Mouse (Mus musculus) ES-Bruce4 (cell line): ENCODE measurements around the gene Fads2. TPM values are rescaled to one million over a fixed set of nuclear protein-coding genes. Genes with fewer than 3 reads are reported as not detected.
"Not testable (repeated sequence)": the region's sequence is repeated elsewhere in the genome, so short reads cannot be mapped to it uniquely, and the experiment has no call there.

Experiments used
- H3K27ac ChIP-seq: 2 replicates; pipeline ENCODE4 v1.5.1; 2012; ENCODE audit warnings: low read length, inconsistent platforms; ENCODE audit not compliant: insufficient read depth
- H3K27me3 ChIP-seq: 2 replicates; pipeline ENCODE4 v1.6.1; 2012; ENCODE audit warnings: mild to moderate bottlenecking, low read length, inconsistent platforms; ENCODE audit not compliant: control insufficient read depth, poor library complexity, insufficient read depth, severe bottlenecking
- H3K36me3 ChIP-seq: 2 replicates; pipeline ENCODE4 v1.6.1; 2012; ENCODE audit warnings: inconsistent platforms, mild to moderate bottlenecking, low read length, moderate library complexity; ENCODE audit not compliant: control insufficient read depth, poor library complexity, insufficient read depth, severe bottlenecking
- H3K4me1 ChIP-seq: one replicate; pipeline ENCODE4 v1.8.1; 2011; ENCODE audit warnings: low read length; ENCODE audit not compliant: control insufficient read depth, insufficient read depth
- H3K4me3 ChIP-seq: 2 replicates; pipeline ENCODE4 v1.5.1; 2011; ENCODE audit warnings: low read depth, mild to moderate bottlenecking, low read length
- H3K9ac ChIP-seq: 2 replicates; pipeline ENCODE4 v1.6.1; 2012; ENCODE audit warnings: low read depth, mild to moderate bottlenecking, inconsistent platforms; ENCODE audit not compliant: poor library complexity, severe bottlenecking
- H3K9me3 ChIP-seq: replicated peaks from 2 replicates; pipeline ENCODE4 v1.6.1; 2012; ENCODE audit warnings: mild to moderate bottlenecking, low read length, inconsistent platforms; ENCODE audit not compliant: control insufficient read depth, poor library complexity, insufficient read depth, severe bottlenecking
- CTCF ChIP-seq: IDR thresholded peaks from one replicate; pipeline ENCODE4 v1.8.1; 2011; ENCODE audit warnings: low read depth, low read length
- EP300 ChIP-seq: IDR thresholded peaks from 2 replicates; pipeline ENCODE4 v1.6.1; 2011; ENCODE audit warnings: low read depth, low read length; ENCODE audit not compliant: insufficient read depth
- POLR2A ChIP-seq: IDR thresholded peaks from one replicate; pipeline ENCODE4 v1.8.1; 2011; ENCODE audit warnings: low read length; ENCODE audit not compliant: insufficient read depth
- polyA plus RNA-seq: library from polyadenylated mRNA; stranded (reverse); fragments of >200 nt; gene quantifications from 2 replicates; pipeline ENCODE4 v1.2.4, GENCODE M21; 2011; ENCODE audit warnings: low read depth; ENCODE audit not compliant: missing spikeins, insufficient read depth, insufficient read length

Fads2 gene
- polyA plus RNA-seq, 1 experiment, result 104 TPM

DNA sequence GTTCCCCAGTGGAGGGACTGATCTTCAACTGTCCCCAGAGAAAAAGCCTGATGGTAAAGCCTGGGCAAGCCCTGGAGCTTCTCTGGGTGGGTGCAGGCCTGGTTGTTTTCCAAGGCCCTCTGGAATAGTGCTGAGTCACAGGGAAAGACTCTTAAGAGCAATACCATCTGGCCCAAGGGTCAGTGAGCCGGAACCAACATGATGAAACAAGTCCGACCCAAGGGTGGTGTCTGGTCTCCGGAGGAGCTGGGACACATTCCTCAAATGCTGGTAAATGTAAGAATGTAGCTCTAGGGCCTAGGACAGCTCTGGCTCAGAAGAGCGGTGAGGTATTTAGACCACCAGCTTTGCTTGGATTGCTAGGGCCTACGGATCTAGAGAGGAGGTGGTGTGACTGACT lies 35.9 kb upstream of the Fads2 start:
- no peaks in the 10 kb centered on the region for H3K27me3 ChIP-seq
- H3K4me1 ChIP-seq, result peaks cover 2% of the 10 kb centered on the region
- H3K9ac ChIP-seq, result no peak overlapping the region
- peak overlapping the region; percentile 26 for H3K27ac ChIP-seq
- H3K36me3 ChIP-seq, result no peaks in the 10 kb centered on the region
- no peaks in the 10 kb centered on the region for H3K9me3 ChIP-seq
- H3K4me3 ChIP-seq, result 0 out of 2 replicates have a peak overlapping the region, but pooled peaks have one; percentile 5
- peak; percentile 87 for TF ChIP-seq EP300
- no peak for TF ChIP-seq CTCF
- TF ChIP-seq POLR2A, result no peak

DNA sequence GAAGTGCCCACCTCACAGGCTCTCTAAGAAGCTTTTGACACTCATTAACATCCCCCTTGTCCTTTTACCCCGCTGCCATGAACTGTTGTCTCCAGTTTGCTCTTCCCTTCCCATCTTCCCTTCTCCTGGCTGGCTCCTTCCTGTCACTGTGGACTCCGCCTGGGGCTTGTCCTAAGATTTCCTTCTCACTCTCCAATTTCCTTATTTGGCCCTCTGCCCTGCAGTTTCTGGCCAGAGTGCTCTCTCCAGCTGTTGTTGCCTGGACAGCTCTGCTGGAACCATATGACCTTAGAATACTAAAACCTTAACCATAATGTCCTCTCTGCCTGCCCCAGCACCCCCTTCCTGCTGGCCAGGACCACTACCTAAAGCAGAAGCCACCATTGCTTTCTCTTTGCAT lies 33.1 kb upstream of the Fads2 start:
- H3K4me3 ChIP-seq, result no peak overlapping the region
- peak overlapping the region; percentile 13; the same call in 1 of the 2 replicates for H3K27ac ChIP-seq

DNA sequence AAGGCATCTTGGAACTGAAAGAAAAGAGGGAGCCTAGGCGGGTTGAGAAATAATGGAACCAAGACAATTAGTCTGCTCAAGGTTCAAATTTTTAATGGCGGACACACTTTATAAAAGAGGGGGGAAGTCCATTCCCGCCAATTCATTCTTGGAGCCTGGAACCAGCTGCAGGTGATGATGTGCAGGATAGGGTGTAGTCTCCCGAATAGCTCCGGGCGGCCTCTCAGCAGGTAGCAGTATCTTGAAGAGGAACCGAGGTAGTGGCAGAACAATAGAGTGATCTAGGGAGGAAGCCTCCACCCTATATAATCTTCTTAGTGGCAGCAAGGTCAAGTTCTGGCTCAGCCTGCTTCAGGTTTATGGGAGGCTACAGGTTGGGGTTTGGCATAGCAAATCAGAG lies 28.0 kb upstream of the Fads2 start:
- peak overlapping the region; percentile 63; the same call in 1 of the 2 replicates for H3K27ac ChIP-seq
- H3K4me1 ChIP-seq, result not testable (repeated sequence)

More for the DNA sequence above, 33.1 kb upstream of the Fads2 start:
- Histone ChIP-seq H3K36me3 (no peaks in the 10 kb centered on the region), H3K9me3 (no peaks in the 10 kb centered on the region), H3K4me1 (peaks cover 2% of the 10 kb centered on the region), H3K27me3 (no peaks in the 10 kb centered on the region), H3K9ac (no peak overlapping the region)
- TF ChIP-seq POLR2A, result no peak
- TF ChIP-seq CTCF, result no peak
- TF ChIP-seq EP300, result no peak

GRCm38 (mm10) chr19:10126479-10127250 lies 25.1 kb upstream of the Fads2 start:
- H3K4me1 ChIP-seq, result peaks cover 2% of the 10 kb centered on the region
- no peaks in the 10 kb centered on the region for H3K36me3 ChIP-seq
- H3K27me3 ChIP-seq, result no peaks in the 10 kb centered on the region
- no peak overlapping the region for H3K27ac ChIP-seq
- TF ChIP-seq EP300 (no peak), CTCF (no peak), POLR2A (no peak)
- H3K9ac ChIP-seq, result no peak overlapping the region
- no peak overlapping the region for H3K4me3 ChIP-seq
- H3K9me3 ChIP-seq, result no peaks in the 10 kb centered on the region

More for the DNA sequence above, 28.0 kb upstream of the Fads2 start:
- H3K27me3 ChIP-seq, H3K9ac ChIP-seq, H3K36me3 ChIP-seq, H3K4me3 ChIP-seq, H3K9me3 ChIP-seq: not testable (repeated sequence)
- TF ChIP-seq EP300, result peak; percentile 77

DNA sequence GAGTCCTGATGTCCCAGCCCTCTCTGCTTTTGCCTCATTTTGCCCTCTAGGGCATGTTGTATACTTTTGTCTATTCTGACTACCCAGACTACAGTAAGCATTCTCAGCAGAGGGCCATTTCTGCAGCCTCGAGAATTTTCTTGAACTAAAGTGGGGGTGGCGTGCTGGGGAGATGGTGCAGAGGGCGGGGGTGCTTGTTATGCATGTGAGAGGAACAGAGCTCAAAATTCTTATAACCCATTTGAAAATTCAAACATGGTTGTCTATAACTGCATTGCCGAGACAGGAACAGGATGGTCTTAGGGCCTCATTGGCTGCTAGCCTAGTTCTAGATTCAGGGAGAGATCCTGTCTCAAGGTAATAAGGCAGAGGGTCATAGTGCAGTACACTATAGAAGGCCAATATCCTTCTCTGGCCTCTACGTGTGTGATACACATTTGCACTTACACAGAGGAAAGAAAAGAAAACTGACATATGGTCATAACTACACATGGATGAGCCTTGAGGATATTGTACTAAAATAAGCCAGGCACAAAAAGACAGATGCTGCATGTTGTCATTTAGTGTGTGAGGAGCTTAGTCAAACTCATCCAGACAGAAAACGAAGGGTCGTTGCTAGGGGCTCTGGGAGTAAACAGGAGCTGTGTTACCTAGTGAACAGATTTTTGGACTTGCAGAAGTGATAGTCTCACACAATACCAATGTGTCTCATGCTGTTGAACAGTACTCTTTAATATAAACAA lies 22.5 kb upstream of the Fads2 start:
- Histone ChIP-seq H3K36me3 (no peaks in the 10 kb centered on the region), H3K27me3 (no peaks in the 10 kb centered on the region), H3K27ac (no peak overlapping the region), H3K4me1 (peaks cover 2% of the 10 kb centered on the region), H3K4me3 (no peak overlapping the region), H3K9me3 (no peaks in the 10 kb centered on the region), H3K9ac (no peak overlapping the region)
- TF ChIP-seq CTCF (no peak), POLR2A (no peak), EP300 (no peak)
